Mouse (Mus musculus) hindlimb bud, embryonic 11.5 days (tissue): ENCODE results near the gene Ccdc28b.

Source experiments
- DNase-seq: peaks from one replicate; pipeline ENCODE4 v3.0.0-alpha.2; 2012; ENCODE audit warnings: low read depth, low spot score; ENCODE audit errors: extremely low spot score

Ccdc28b gene

GRCm38 (mm10) chr4:129586943-129587342 is 36.8 kb downstream of the Ccdc28b start:
- DNase-seq = no peak

GRCm38 (mm10) chr4:129585773-129586172 is 38.0 kb downstream of the Ccdc28b start:
- DNase-seq = no peak

DNA sequence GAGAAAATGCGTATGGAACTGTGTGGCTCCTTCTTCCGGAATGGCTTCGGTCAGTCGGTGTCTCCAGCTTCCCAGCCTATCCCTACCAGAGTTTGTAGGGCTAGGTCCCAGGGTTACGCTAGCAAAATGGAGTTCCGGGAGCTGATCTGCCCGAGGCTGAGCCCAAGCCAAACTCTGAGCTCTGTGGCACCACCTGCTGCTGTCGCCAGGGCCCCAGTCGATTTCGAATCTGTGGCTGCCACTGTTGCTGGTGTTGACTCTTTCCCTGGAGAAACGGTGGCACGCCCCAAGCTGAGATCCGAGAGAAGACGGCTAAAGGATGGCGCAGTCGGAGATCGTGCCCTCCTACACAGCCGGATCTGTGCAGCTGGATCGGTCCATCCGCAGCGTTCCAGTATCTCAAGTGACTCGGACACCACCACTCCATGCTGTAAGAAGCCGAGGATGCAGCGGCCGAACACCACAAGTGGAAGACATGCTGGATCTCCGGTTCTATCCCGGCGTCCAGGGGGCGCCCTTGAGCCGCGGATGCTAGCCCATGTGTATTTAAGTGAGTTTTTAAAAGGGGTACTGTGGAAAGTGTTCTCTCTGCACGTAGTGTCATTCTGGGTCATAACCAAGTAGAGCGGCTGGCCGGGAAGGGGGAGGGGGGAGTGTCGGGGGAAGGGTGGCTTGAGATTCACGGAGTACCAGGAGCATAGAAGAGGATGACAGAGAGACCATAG is 38.7 kb downstream of the Ccdc28b start:
- DNase-seq = no peak

- DNase-seq = no peak
These were observed 39.4 kb downstream of the Ccdc28b start for GRCm38 (mm10) chr4:129584370-129584769.

DNA sequence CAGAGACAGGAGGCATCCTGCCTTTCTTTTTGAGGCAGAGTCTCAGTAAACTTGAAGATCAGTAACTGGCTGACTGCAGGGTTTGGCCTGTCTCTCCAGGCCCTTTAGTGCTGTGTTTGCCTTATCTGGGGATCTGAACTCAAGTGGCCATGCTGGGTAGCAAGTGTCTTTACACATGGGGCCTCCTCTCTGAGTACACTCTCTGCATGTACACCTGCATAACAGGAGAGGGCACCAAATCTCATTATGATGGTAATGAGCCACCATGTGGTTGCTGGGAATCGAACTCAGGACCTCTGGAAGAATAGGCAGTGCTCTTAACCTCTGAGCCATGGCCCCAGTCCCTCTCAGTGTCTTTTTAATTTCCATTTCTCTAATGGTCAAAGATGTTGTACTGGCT is 41.5 kb downstream of the Ccdc28b start:
- DNase-seq = no peak

DNA sequence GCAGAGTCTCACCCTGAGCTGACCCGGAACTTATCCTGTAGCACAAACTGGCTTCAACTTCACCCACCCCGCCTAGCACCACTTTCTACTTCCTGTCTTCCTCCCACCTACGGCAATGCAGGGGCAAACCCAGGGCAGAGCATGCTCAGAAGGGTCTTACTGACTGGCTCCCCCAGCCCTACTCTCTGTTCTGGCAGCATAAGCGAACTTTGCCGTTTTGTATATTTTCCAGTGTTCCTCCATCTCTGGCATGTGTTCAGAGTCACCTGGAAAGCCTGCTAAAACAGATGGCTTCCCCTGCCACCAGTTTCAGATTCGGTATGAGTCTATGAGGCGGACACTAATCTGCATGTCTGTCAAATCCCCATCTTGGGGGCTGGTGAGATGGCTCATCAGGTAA is 43.4 kb downstream of the Ccdc28b start:
- no peak for DNase-seq

DNA sequence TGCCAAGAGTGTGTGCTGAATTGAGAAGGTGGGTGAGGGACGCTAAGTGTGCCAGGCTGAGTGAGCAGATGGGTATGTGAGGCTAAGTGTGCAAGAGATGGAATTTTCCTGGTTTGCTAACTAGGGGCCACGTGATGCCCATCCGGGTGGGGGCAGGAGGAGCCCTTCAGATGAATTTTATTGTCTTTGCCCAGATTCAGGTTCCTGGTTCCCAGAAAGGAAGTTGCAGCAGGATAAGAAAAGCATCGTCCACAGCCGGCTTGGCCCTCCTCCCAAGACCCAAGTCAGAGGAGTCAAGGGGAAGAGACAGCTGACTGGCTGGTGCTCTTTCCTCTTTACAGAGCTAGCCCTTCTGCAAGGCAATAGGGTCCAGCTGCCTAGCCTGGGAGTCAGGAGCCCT is 45.3 kb downstream of the Ccdc28b start, which contains the start of gene Fam167b:
TSS of gene Fam167b (minus strand) at position 84 of the 400 bp plus-strand sequence.
- no peak for DNase-seq

DNA sequence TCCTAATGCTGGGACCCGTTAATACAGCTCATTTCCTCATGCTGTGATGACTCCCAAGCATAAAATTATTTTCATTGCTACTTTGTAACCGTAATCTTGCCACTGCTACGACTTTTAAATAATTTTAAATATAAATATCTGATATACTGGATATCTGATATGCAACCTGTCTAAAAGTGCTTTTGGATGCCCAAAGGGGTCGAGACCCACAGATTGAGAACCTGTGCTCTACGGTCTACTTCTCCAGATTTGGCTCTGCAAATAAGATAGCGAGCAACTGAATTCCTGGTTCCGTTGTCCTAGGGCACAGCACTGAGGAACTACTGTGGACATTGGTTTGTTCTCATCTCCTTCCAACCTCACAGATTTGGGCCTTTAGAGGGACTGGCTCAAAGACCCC is 46.1 kb downstream of the Ccdc28b start:
- no peak for DNase-seq

GRCm38 (mm10) chr4:129576863-129577491 is 46.8 kb downstream of the Ccdc28b start:
- no peak for DNase-seq

DNA sequence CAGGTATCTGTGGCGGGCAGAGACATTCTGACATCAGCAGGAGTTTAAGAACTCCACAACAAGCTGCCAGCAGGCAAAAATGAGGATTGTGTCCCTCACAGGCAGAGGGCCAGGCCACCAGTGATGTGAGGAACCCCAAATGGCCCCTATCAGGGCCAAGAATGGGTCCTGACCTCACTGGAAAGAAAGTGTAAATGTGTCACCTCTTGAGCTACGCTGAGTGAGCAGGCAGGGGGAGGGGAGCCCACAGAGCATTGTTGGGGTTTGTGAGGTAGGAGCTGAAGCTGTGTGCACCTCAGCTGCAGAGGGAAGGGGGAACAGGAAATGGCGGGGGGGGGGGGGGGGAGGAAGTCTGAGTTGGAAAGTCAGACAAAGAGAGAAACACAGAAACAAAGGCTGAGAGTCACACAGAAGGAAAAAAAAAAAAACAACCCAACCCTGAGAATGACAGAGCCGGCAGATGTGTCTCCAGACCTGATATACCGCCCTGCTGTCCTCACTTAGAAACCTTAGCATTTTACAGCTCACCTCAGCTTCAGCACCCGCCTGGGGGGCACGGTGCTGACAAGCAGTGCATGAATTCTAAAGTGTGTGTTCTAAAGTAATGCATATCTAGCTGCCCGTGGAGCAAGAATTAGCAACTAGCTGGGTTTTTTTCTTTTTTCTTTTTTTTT is 48.4 kb downstream of the Ccdc28b start:
- DNase-seq = no peak

DNA sequence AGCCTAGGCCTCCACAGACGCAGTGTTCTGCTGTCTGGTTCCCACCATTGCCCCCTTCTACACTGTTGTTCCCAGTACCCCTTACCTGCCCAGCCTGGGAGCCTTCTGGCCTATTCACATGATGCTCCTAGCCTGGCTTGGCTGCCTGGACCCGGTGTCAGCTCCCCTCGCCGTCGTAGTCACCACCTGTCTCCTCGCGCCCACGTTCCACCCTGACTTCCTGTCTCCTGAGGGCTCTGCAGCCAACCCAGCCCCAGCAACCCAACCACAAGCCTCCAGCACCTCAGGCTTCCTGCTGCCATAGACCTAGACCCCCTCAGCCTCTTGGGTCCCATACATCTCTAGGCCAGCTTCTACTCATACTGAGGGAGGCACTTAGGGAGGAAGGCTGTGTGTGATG is 50.3 kb downstream of the Ccdc28b start, which contains the start of gene Lck:
TSS of gene Lck (minus strand) at position 212 of the 400 bp plus-strand sequence.
- DNase-seq = no peak

DNA sequence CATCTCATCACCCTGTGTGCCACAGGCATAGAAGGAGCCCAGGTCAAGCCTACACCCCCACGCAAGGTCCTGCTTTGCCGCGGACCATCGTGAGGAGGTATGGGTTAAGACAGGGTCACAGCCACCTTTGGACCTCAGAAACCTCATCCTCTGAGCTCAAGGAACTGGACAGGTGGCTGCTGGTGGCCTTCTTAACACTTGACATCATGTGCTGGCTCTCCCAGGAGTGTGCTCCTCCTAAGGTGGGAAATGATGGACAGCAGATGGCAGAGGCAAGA is 50.7 kb downstream of the Ccdc28b start:
- DNase-seq = no peak

GRCm38 (mm10) chr4:129572236-129573092 is 51.3 kb downstream of the Ccdc28b start:
- DNase-seq = no peak

- DNase-seq = no peak
These were observed 52.1 kb downstream of the Ccdc28b start for GRCm38 (mm10) chr4:129571551-129572084.

DNA sequence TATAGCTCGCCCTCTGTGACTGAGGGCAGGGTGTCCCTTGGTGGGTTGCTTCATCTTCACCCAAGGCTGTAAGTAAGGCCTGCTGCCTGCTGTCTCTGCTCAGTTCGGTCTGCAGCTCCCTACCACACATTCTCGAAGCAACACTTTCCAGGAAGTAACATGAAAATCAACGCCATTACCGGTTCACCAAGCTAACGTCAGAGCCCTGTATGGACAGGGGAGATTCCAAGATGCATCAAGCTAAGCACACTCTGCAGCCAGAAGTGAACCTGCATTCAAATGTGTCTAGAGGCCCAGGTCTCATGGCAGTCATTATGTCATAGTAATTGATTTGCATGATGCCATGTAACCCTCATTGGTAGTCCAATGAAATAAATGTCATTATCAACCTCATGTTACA is 53.7 kb downstream of the Ccdc28b start:
- DNase-seq = no peak
